Mouse (Mus musculus) megakaryocyte progenitor cell, adult 5-6 weeks (primary cell): ENCODE measurements around the gene Sox12. TPM values are rescaled to one million over a fixed set of nuclear protein-coding genes. Genes with fewer than 3 reads are reported as not detected.
"Not testable (repeated sequence)": the region's sequence is repeated elsewhere in the genome, so short reads cannot be mapped to it uniquely, and the experiment has no call there.

Experiments
- ATAC-seq: replicated peaks from 2 replicates; pipeline ENCODE4 v1.8.0; 2016; ENCODE audit warnings: mild to moderate bottlenecking, moderate TSS enrichment, inconsistent platforms; ENCODE audit not compliant: poor library complexity
- total RNA-seq, 2 experiments: library from RNA; stranded (forward) in 1 of 2; stranded (reverse) in 1 of 2; fragments of 157-497, 149-512 nt in 1 of 2; fragments of 200-1000 nt in 1 of 2; gene quantifications; 2 replicates each; pipeline versions ENCODE4 v1.2.3 to v1.2.4; 2015 to 2017

The Sox12 gene
- total RNA-seq (2015) (6.8 and 9.0 TPM in 2 replicates), total RNA-seq (2017) (1.9 and 2.2 TPM in 2 replicates)

GRCm38 (mm10) chr2:152397680-152398435, at the start of gene Sox12:
TSS of gene Sox12 (minus strand) at chr2:152398063.
- ATAC-seq = peak; percentile 44

GRCm38 (mm10) chr2:152447461-152447860, 49.6 kb upstream of the Sox12 start:
- ATAC-seq = no peak

- ATAC-seq = peak; percentile 69
Measured at GRCm38 (mm10) chr2:152446642-152447041, 48.8 kb upstream of the Sox12 start.

- no peak for ATAC-seq
Measured at GRCm38 (mm10) chr2:152443281-152443680, 45.4 kb upstream of the Sox12 start.

GRCm38 (mm10) chr2:152442322-152442721, 44.5 kb upstream of the Sox12 start:
- ATAC-seq = no peak

GRCm38 (mm10) chr2:152439833-152440232, 42.0 kb upstream of the Sox12 start:
- ATAC-seq = no peak

GRCm38 (mm10) chr2:152438963-152439362, 41.1 kb upstream of the Sox12 start:
- ATAC-seq = peak; percentile 54

- ATAC-seq = peak; percentile 96
Measured at GRCm38 (mm10) chr2:152436983-152437860, 39.4 kb upstream of the Sox12 start.

GRCm38 (mm10) chr2:152436405-152436901, 38.6 kb upstream of the Sox12 start:
- ATAC-seq = no peak

GRCm38 (mm10) chr2:152428481-152428880, 30.6 kb upstream of the Sox12 start:
- ATAC-seq = not testable (repeated sequence)

GRCm38 (mm10) chr2:152427493-152427892, 29.6 kb upstream of the Sox12 start:
- ATAC-seq = no peak

GRCm38 (mm10) chr2:152415786-152416185, 17.9 kb upstream of the Sox12 start:
- ATAC-seq = no peak

GRCm38 (mm10) chr2:152415287-152415686, 17.4 kb upstream of the Sox12 start, which contains the start of gene 6820408C15Rik:
TSS of gene 6820408C15Rik (plus strand) at chr2:152415587.
- ATAC-seq = no peak

GRCm38 (mm10) chr2:152414591-152415165, 16.8 kb upstream of the Sox12 start, which contains the start of gene Zcchc3:
TSS of gene Zcchc3 (minus strand) at chr2:152415027.
- ATAC-seq = peak; percentile 89

- ATAC-seq = peak; percentile 27
Measured at GRCm38 (mm10) chr2:152413765-152414584, 16.1 kb upstream of the Sox12 start.

GRCm38 (mm10) chr2:152413158-152413764, 15.4 kb upstream of the Sox12 start:
- 0 out of 2 replicates have a peak, but pooled peaks have one; percentile 19 for ATAC-seq

- ATAC-seq = no peak
Measured at GRCm38 (mm10) chr2:152412526-152413157, 14.8 kb upstream of the Sox12 start.

GRCm38 (mm10) chr2:152411471-152411870, 13.6 kb upstream of the Sox12 start:
- no peak for ATAC-seq

GRCm38 (mm10) chr2:152410971-152411371, 13.1 kb upstream of the Sox12 start:
- ATAC-seq = no peak
